Mouse (Mus musculus): ENCODE measurements around the gene Nlgn2. TPM values are rescaled to one million over a fixed set of nuclear protein-coding genes. Genes with fewer than 3 reads are reported as not detected.

Nlgn2 gene
- polyA plus RNA-seq, 1 experiment from 2014 or later, result 13.3 TPM

DNA sequence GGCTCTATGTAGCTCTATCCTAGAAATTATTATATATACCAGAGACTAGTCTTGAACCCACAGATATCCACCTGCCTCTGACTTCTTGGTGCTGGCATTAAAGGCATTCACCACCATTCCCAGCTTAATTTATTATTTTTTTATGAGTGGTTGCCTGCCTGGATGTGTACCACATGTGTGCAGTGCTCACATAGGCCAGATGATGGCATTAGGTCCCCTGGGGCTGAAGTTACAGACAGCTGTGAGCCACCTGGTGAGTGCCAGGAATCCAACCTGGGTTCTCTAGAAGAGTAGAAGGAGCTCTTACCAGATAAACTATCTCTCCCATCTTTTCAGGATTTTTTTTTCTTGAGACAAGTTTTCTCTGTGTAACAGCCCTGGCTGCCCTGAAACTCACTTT is 27.3 kb downstream of the Nlgn2 start:
- no peak overlapping the region for H3K4me2 ChIP-seq
- H3K9me3 ChIP-seq, result no peaks in the 10 kb centered on the region
- peaks cover 27% of the 10 kb centered on the region for H3K27me3 ChIP-seq
- no peak overlapping the region for H3K9ac ChIP-seq
- ATAC-seq (ENCODE audit: low FRiP score), result no peak
- H3K4me3 ChIP-seq (replicated peaks), result no peak overlapping the region
- 0 out of 2 replicates have a peak, but pooled peaks cover 4% of the 10 kb centered on the region for H3K4me1 ChIP-seq
- no peaks in the 10 kb centered on the region for H3K36me3 ChIP-seq (replicated peaks)
- no peak overlapping the region for H3K27ac ChIP-seq

GRCm38 (mm10) chr11:69807641-69808040 is 29.9 kb downstream of the Nlgn2 start:
- no peaks in the 10 kb centered on the region for H3K9me3 ChIP-seq
- 91% methylated on average over 2 of the region's 2 CpGs for WGBS
- no peak overlapping the region for H3K4me2 ChIP-seq
- no peak overlapping the region for H3K9ac ChIP-seq
- peaks cover 53% of the 10 kb centered on the region for H3K27me3 ChIP-seq
- no peak overlapping the region for H3K27ac ChIP-seq
- no peaks in the 10 kb centered on the region for H3K36me3 ChIP-seq (replicated peaks)
- no peak for ATAC-seq (ENCODE audit: low FRiP score)
- no peak overlapping the region for H3K4me3 ChIP-seq (replicated peaks)
- H3K4me1 ChIP-seq, result peaks cover 28% of the 10 kb centered on the region

GRCm38 (mm10) chr11:69806378-69806777 is 31.2 kb downstream of the Nlgn2 start:
- Histone ChIP-seq H3K9me3 (no peaks in the 10 kb centered on the region), H3K27me3 (peaks cover 66% of the 10 kb centered on the region), H3K4me3 (replicated peaks) (no peak overlapping the region), H3K4me2 (no peak overlapping the region), H3K27ac (no peak overlapping the region), H3K4me1 (peaks cover 40% of the 10 kb centered on the region), H3K36me3 (replicated peaks) (no peaks in the 10 kb centered on the region), H3K9ac (no peak overlapping the region)
- WGBS, result 77% methylated on average over 4 of the region's 4 CpGs
- ATAC-seq (ENCODE audit: low FRiP score), result no peak

- H3K36me3 ChIP-seq (replicated peaks), result no peaks in the 10 kb centered on the region
- 0 out of 2 replicates have a peak within 1 kb of the TSS, but pooled peaks have one; percentile 58 for H3K4me3 ChIP-seq (replicated peaks)
- 4% methylated on average over 29 of the region's 29 CpGs for WGBS
- no peak for ATAC-seq (ENCODE audit: low FRiP score)
- no peak within 1 kb of the TSS for H3K27ac ChIP-seq
- peaks cover 50% of the 10 kb centered on the region for H3K4me1 ChIP-seq
- H3K9ac ChIP-seq, result no peak within 1 kb of the TSS
- H3K4me2 ChIP-seq, result peak within 1 kb of the TSS; percentile 84
- H3K9me3 ChIP-seq, result no peaks in the 10 kb centered on the region
- peaks cover 68% of the 10 kb centered on the region for H3K27me3 ChIP-seq
These were observed 32.3 kb downstream of the Nlgn2 start, which contains the start of gene Tmem102 for GRCm38 (mm10) chr11:69804972-69805909. Tmem102 (minus strand) TSS chr11:69805624.

GRCm38 (mm10) chr11:69804652-69804940 is 33.0 kb downstream of the Nlgn2 start:
- Histone ChIP-seq H3K4me2 (peak overlapping the region; percentile 84), H3K4me3 (replicated peaks) (0 out of 2 replicates have a peak overlapping the region, but pooled peaks have one; percentile 58), H3K36me3 (replicated peaks) (no peaks in the 10 kb centered on the region), H3K27me3 (peaks cover 68% of the 10 kb centered on the region), H3K4me1 (peaks cover 57% of the 10 kb centered on the region), H3K9me3 (no peaks in the 10 kb centered on the region), H3K27ac (no peak overlapping the region), H3K9ac (no peak overlapping the region)
- WGBS, result 4% methylated on average over 12 of the region's 12 CpGs
- ATAC-seq (ENCODE audit: low FRiP score), result no peak

GRCm38 (mm10) chr11:69803786-69804651 is 33.6 kb downstream of the Nlgn2 start:
- Histone ChIP-seq H3K4me2 (peak overlapping the region; percentile 84), H3K9ac (peak overlapping the region; percentile 46; the same call in 1 of the 2 replicates), H3K27me3 (peaks cover 68% of the 10 kb centered on the region), H3K4me1 (peaks cover 62% of the 10 kb centered on the region), H3K27ac (peak overlapping the region; percentile 8; the same call in 1 of the 2 replicates), H3K4me3 (replicated peaks) (peak overlapping the region; percentile 58), H3K36me3 (replicated peaks) (no peaks in the 10 kb centered on the region), H3K9me3 (no peaks in the 10 kb centered on the region)
- peak; percentile 30; the same call in 1 of the 2 replicates for ATAC-seq (ENCODE audit: low FRiP score)
- WGBS, result 1% methylated on average over 60 of the region's 60 CpGs

DNA sequence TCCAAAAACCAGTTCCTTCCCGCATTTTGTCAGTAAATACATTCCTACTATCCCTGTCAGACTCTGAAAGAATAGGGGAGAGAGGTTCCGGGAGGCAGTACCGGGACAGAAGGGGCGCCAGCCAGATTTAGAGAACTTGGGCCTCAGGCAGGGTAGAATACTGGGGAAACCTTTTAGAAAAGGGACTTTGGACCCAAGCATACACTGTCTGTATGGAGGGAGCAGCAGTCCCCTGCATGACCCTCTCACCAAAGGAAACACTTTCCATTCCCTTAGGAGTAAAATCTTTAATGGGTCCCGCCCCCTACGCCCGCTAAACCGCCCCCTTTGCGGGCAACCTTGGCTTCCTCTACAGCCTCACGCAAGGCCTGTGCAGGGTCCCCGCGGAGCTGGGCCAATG is 34.3 kb downstream of the Nlgn2 start:
- no peaks in the 10 kb centered on the region for H3K9me3 ChIP-seq
- H3K36me3 ChIP-seq (replicated peaks), result no peaks in the 10 kb centered on the region
- peak; percentile 6; the same call in 1 of the 2 replicates for ATAC-seq (ENCODE audit: low FRiP score)
- WGBS, result under 1% methylated on average over 12 of the region's 12 CpGs
- peak overlapping the region; percentile 46; the same call in 1 of the 2 replicates for H3K9ac ChIP-seq
- H3K4me1 ChIP-seq, result peaks cover 69% of the 10 kb centered on the region
- no peak overlapping the region for H3K27ac ChIP-seq
- H3K4me2 ChIP-seq, result peak overlapping the region; percentile 84
- peaks cover 69% of the 10 kb centered on the region for H3K27me3 ChIP-seq
- peak overlapping the region; percentile 58 for H3K4me3 ChIP-seq (replicated peaks)

- peak; percentile 5; the same call in 1 of the 2 replicates for ATAC-seq (ENCODE audit: low FRiP score)
- no peak overlapping the region for H3K27ac ChIP-seq
These were observed 34.9 kb downstream of the Nlgn2 start for GRCm38 (mm10) chr11:69802648-69803105.

DNA sequence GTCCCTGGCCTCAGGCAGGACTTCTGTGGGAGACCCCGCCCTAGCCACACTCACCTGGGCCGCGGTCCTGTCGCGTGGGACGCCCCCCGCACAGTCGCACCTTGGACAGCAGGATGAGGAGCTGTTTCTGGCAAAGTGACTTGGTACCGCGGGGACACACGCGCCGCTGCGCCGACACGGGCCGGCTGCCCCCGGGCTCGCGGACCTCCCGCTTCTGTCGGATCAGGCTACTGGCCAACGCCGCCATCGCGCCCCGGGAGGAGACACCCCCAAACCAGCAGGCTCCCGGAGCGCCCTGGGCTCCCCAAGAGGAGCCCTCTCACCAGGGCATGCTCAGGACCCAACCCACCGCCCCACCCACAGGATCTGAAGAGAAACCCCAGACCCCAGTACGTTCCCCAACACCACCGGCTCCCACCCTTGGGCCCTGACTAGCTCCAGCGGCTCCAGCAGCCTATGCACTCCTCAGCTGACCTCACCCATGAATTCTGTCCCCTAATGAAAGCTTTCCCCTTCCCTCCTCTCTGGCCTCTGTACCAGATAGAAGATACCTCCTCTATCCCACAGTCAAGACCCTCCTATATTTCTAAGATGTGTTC is 36.1 kb downstream of the Nlgn2 start, which contains the start of gene Fgf11:
TSS of gene Fgf11 (minus strand) at position 479 of the 599 bp plus-strand sequence.
- 2% methylated on average over 33 of the region's 33 CpGs for WGBS
- H3K4me2 ChIP-seq, result peak within 1 kb of the TSS; percentile 84
- H3K27me3 ChIP-seq, result peaks cover 72% of the 10 kb centered on the region
- no peak for ATAC-seq (ENCODE audit: low FRiP score)
- H3K27ac ChIP-seq, result peak within 1 kb of the TSS; percentile 91
- peaks cover 71% of the 10 kb centered on the region for H3K4me1 ChIP-seq
- no peaks in the 10 kb centered on the region for H3K36me3 ChIP-seq (replicated peaks)
- no peaks in the 10 kb centered on the region for H3K9me3 ChIP-seq
- H3K4me3 ChIP-seq (replicated peaks), result peak within 1 kb of the TSS; percentile 58
- peak within 1 kb of the TSS; percentile 74 for H3K9ac ChIP-seq

More at GRCm38 (mm10) chr11:69802648-69803105, 34.9 kb downstream of the Nlgn2 start:
- Histone ChIP-seq H3K9me3 (no peaks in the 10 kb centered on the region), H3K9ac (peak overlapping the region; percentile 69), H3K36me3 (replicated peaks) (no peaks in the 10 kb centered on the region), H3K27me3 (peaks cover 71% of the 10 kb centered on the region), H3K4me2 (peak overlapping the region; percentile 84), H3K4me1 (peaks cover 71% of the 10 kb centered on the region), H3K4me3 (replicated peaks) (peak overlapping the region; percentile 58)
- WGBS, result under 1% methylated on average over 32 of the region's 33 CpGs

DNA sequence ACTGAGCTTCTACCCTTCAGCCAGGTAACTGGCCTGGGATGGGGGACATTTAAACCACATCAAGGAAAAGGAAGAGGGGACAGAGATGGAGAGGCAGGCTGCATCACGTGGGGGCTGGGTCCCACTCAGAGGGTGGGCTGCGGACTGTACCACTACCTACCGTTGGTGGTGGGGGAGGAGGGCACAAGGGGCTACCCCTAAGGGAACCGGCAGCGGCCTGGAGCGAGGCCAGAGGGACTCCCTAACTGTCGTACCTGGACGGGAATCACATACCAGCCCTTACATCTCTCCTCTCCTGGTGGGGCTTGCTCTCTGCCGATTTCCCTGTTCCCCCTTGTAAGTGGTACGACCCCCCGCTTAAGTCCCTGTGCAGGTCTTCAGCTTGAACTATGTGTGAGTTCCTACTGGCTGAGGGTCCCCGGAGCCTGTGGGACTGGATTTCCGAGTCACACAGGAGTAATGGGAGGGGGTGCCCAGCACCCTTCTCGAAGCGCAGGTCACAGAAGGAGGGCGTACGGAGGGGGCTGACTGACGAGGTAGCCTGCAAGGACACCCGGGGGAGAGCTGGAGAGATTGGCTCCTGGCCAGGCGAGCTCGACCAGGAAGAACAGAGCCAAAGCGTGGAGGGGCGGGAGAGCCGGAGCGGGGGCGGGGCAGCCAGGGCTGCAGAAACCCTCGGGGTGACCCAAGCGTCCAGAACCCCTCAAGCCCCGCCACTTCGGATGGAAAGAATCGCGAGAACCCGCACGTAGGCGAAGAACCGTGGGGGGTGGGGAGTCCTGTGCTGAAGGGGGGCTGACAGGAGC is 37.0 kb downstream of the Nlgn2 start:
- Histone ChIP-seq H3K4me2 (peak overlapping the region; percentile 84), H3K27me3 (peaks cover 72% of the 10 kb centered on the region), H3K9me3 (no peaks in the 10 kb centered on the region), H3K27ac (peak overlapping the region; percentile 91), H3K4me1 (peaks cover 75% of the 10 kb centered on the region), H3K9ac (peak overlapping the region; percentile 74), H3K36me3 (replicated peaks) (no peaks in the 10 kb centered on the region), H3K4me3 (replicated peaks) (peak overlapping the region; percentile 58)
- peak; percentile 79 for ATAC-seq (ENCODE audit: low FRiP score)
- WGBS, result under 1% methylated on average over 36 of the region's 36 CpGs

GRCm38 (mm10) chr11:69800138-69800391 is 37.5 kb downstream of the Nlgn2 start:
- peaks cover 73% of the 10 kb centered on the region for H3K4me1 ChIP-seq

More at GRCm38 (mm10) chr11:69800138-69800391, 37.5 kb downstream of the Nlgn2 start:
- H3K4me3 ChIP-seq (replicated peaks), result peak overlapping the region; percentile 58
- H3K36me3 ChIP-seq (replicated peaks), result no peaks in the 10 kb centered on the region
- H3K4me2 ChIP-seq, result peak overlapping the region; percentile 84
- H3K27me3 ChIP-seq, result peaks cover 68% of the 10 kb centered on the region
- H3K27ac ChIP-seq, result peak overlapping the region; percentile 91
- under 1% methylated on average over 11 of the region's 11 CpGs for WGBS
- ATAC-seq (ENCODE audit: low FRiP score), result peak; percentile 53
- no peaks in the 10 kb centered on the region for H3K9me3 ChIP-seq
- peak overlapping the region; percentile 74 for H3K9ac ChIP-seq
